ENCODE assay signal across 27 mouse cellular contexts in genomic region chr9:24407992-24408391, GRCm38 (mm10).
"Had no signal": no experiment of that assay in that cellular context is flagged by ENCODE, and none has a peak within 500 bp of the region (broad histone marks: within the 10 kb centered on the region; RNA-seq: fewer than 3 reads in every experiment).

No protein-coding gene starts in this region.

- H3K27ac ChIP-seq: gastrocnemius, adult 2 months; heart, embryonic 10.5 days; hindbrain, embryonic 10.5 days; hindbrain, embryonic 12.5 days; hindbrain, embryonic 14.5 days; intestine, embryonic 15.5 days; layer of hippocampus, adult 2 months; left cerebral cortex, adult 2 months; limb, embryonic 10.5 days; limb, embryonic 12.5 days; liver, embryonic 13.5 days had no signal

- H3K4me1 ChIP-seq: heart, embryonic 10.5 days; heart, embryonic 12.5 days; hindbrain, embryonic 10.5 days; hindbrain, embryonic 12.5 days; intestine, embryonic 15.5 days; limb, embryonic 10.5 days; limb, embryonic 12.5 days had no signal

- H3K4me2 ChIP-seq: heart, embryonic 12.5 days; hindbrain, embryonic 12.5 days; hindbrain, embryonic 14.5 days; intestine, embryonic 15.5 days; limb, embryonic 12.5 days; liver, embryonic 11.5 days; liver, embryonic 13.5 days had no signal

- H3K9me3 ChIP-seq: heart, embryonic 10.5 days; heart, embryonic 12.5 days; hindbrain, embryonic 10.5 days; hindbrain, embryonic 12.5 days; intestine, embryonic 15.5 days; limb, embryonic 10.5 days; limb, embryonic 12.5 days; liver, embryonic 13.5 days had no signal

- H3K4me3 ChIP-seq: gastrocnemius, adult 2 months; heart, embryonic 10.5 days; heart, embryonic 12.5 days; hindbrain, embryonic 10.5 days; hindbrain, embryonic 12.5 days; intestine, embryonic 15.5 days; layer of hippocampus, adult 2 months; left cerebral cortex, adult 2 months; limb, embryonic 10.5 days; limb, embryonic 12.5 days; liver, embryonic 13.5 days had no signal

- H3K9ac ChIP-seq: heart, embryonic 12.5 days; hindbrain, embryonic 12.5 days; hindbrain, embryonic 14.5 days; intestine, embryonic 15.5 days; limb, embryonic 12.5 days; liver, embryonic 13.5 days had no signal

- DNase-seq: gastrocnemius, adult 2 months; gastrocnemius, postnatal 10 days; gastrocnemius, postnatal 25 days; heart, adult 18-20 months; heart, postnatal 10 days; heart, postnatal 4 days; kidney, adult 18-20 months; kidney, adult 8-10 months; kidney, postnatal 10 days; kidney, postnatal 25 days; kidney, postnatal 4 days; liver; liver, embryonic 13.5 days had no signal

- H3K36me3 ChIP-seq: intestine, embryonic 15.5 days; limb, embryonic 10.5 days; limb, embryonic 12.5 days had no signal

- ATAC-seq: hindbrain, embryonic 16.5 days; inflammation-experienced regulatory T-cells, adult 6 months; intestine, embryonic 15.5 days; intestine, postnatal 0 days had no signal

- H3K27me3 ChIP-seq: heart, embryonic 12.5 days; hindbrain, embryonic 12.5 days; intestine, embryonic 15.5 days; limb, embryonic 12.5 days; liver, embryonic 13.5 days had no signal
